Mouse (Mus musculus) lung, postnatal 36 days (tissue): ENCODE results near the gene Gm42674.
A peak's percentile ranks its signal among the peaks of the same experiment; 100 is the strongest.

Experiments used
- DNase-seq: peaks from one replicate; pipeline ENCODE4 v3.0.0; 2022; ENCODE audit warnings: mixed read lengths

Gene Gm42674

DNA sequence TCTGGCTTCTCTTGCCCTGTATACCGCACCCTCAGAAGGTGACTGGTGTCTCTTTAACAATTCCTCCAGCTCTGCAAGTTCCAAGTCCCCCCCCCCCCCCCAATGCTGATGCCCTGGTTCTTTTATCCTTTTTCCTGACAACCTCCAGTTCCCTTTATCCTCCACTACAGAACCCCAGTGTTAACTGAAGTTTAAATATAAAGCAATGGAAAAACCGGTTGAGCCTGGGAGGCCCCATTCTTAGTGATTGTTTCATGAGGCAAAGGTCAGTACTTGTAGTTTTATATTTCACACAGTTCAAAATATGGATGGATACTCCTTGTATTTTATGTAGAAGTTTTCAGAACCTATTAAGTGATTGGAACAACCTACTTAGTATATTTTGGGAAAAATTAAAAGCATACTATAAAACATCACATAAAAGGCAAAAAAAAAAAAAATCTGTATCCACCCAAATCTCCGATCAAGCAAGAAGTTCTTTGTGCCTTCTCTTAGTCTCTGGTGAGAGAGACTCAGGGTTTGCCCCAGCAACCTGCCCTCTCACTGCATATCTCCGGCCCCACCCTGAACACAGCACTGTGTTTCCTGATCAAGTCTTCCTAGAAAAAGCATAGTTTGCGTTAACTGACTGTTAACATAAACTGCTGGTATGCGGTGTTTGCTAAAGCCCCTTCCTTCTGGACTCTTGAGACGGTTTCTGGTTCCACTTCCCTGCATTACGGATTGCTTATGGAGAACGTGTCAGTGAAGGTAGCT, 24.7 kb downstream of the Gm42674 start:
- no peak for DNase-seq

- no peak for DNase-seq
Observed at GRCm38 (mm10) chr3:90627366-90627765, 25.7 kb downstream of the Gm42674 start.

- peak; percentile 50 for DNase-seq
Observed at GRCm38 (mm10) chr3:90627807-90628206, 26.1 kb downstream of the Gm42674 start.

DNA sequence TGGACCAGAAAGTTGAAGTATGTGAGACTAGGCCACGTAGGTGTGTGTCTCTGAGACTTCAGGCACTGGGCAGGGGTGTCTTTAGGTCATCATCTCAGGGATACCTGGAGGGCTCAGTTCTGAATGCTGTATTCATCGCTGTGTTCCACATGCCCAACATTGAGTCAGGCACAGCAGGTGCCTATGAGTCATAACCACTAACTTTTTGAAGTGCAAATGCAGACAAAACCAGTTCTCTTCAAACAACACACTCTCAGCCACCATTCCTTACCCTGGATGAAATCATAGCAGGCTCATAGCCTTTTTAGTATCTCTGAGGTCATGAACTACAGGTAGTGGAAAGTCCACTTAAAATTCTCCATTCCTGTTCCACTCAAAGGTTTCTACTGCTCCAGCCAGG, 27.6 kb downstream of the Gm42674 start:
- DNase-seq = peak; percentile 28

DNA sequence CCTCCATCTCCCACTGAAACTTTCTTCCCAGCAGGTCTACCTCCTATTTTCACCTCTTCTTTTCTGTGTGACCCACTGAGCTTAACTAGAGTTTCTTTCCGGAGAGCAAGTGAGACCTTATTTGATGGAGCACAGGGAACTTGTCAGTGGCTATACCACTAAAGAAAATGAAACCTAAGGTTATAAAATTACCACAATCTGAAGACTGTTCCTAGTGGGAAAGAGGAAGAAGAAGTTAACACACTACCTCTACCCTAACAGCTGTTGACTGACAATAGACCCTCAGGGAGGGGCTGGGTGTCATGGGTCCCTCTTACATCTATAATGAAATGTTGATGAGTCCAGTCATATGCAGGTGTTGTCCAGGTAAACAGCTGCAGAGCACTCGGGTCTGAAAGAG, 30.3 kb downstream of the Gm42674 start:
- no peak for DNase-seq

DNA sequence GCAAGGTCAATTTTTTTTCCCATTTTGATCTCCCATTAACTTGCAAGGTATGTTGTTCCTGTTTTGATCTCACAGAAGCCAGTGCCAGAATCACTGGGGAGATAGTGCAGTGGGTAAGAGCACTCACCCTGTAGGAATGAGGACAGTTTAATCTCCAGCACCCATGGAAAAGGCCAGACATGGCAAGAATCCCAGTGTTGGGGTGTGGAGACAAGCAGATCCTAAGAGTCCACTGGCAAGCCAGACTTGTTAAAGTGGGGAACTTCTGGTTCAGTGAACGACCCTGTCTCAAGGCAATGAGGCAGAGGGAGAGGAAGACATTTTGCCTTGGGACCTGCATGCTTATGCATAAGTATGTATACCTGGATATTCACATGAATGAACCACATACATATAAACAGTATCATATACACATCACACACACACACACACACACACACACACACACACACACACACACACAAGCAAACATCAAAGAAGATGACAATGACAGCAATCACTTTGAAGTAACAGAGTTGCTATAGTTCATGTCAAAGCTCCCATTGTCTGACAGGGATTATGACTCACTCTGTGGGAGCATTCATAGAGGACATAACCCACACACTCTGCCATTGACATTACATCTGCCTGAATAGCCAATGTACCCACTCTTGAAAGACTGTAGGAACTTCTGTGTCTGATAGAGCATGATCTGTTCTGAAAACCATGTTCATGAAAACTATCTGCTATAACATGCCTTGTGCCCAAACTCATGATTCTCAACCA, 37.0 kb downstream of the Gm42674 start:
- DNase-seq = no peak

- DNase-seq = peak; percentile 64
Observed at GRCm38 (mm10) chr3:90639511-90640154, 37.9 kb downstream of the Gm42674 start.

DNA sequence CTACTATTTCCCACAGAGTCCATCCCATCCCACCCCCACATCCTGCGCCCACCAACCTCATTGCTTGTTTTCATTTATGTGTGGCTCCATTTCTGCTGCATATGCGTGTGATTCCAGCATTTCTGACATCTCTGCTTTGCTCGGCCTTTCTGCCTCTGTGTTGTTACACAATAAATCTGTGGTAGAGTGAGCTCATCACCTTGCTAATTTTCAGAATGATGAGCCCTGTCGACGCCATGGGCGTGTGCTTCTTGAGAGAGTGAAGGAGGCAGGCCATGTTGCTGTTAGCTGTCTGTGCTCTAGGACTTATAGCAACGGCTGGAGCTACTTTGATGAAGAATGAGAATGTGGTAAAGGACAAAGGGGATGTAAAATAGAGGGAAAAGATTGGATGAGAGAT, 39.3 kb downstream of the Gm42674 start:
- DNase-seq = no peak

DNA sequence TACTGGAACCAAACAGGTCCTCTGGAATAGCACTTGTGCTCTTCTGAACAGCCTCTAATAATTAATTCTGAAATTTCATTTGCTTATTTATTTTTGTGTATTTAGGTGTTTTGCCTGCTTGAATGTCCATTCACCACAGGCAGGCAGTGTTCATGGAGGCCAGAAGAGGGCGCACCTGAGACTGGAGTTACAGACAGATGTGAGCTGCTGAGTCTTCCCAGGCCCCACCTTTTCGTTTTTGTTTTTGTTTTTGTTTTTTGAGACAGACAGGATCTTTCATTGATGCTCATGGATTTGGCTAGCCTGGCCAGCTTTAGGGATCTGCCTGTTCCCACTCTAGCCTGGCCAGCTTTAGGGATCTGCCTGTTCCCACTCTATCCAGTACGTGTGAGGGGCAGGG, 42.5 kb downstream of the Gm42674 start:
- DNase-seq = peak; percentile 83

- DNase-seq = no peak
Observed at GRCm38 (mm10) chr3:90647291-90647690, 45.6 kb downstream of the Gm42674 start.

DNA sequence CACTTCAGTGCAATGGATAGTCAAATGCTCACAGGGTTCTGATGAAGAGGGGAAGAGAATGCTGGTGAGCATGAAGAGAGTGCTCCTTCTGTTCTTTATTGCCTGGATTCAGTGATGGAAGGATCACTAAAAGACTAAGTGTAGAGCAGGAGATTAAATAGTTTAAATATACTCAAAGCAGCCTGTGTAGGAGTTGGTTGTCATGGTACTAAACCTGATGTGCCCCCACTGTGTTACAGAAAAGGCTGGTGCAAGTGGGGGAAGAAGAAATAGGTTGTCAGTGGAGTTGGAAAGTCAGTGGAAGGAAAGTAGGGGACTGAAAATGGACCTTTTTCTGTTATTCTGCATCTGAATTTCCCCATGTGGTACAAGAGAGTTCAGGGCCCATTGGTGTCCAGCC, 47.3 kb downstream of the Gm42674 start:
- DNase-seq = no peak

DNA sequence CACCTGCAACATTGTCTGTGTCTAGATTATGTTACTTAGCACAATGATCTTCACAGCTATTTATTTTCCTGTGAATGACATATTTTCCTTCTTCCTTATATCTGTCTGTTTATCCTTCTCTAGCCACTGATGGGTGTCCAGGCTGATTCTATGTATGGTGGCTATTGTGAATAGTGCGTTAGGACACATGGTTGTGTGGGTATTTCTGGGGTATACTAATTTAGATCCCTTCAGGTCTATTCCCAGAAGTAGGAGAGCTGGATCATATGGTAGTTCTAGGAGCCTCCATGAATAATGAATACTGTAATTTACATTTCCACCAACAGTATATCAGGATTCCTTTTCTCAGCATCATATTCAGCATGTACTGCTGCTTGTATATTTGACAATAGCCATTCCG, 48.1 kb downstream of the Gm42674 start:
- DNase-seq = no peak

DNA sequence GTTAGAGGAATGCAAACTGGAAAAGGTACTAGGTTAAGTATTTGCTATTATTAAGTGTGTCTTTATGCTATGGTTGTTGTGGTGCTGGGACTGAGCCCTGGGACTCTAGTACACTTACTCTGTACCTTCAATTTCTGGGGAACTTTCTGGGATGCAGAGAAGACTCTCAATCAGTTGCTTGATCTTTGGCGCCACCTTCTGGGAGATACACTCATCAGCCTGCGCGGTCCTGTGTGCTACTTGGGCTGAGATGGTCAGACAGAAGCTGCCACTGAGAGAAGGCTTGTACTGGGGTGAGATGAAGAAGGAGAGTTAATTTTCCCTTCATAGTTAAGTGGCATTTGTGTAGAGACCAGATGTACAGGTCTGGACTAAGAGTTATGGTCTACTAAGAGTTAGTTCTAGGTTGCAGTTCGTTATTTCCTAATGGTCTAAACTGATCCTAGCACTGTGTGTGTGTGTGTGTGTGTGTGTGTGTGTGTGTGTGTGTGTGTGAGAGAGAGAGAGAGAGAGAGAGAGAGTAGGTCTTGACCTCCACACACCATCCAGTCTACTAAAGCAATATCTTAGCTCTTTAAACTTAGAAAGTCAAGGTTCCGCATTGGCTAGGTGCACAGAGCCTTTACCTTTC, 51.3 kb downstream of the Gm42674 start:
- DNase-seq = peak; percentile 89

- DNase-seq = no peak
Observed at GRCm38 (mm10) chr3:90653717-90654116, 52.0 kb downstream of the Gm42674 start, which contains the start of gene S100a7a. S100a7a (plus strand) TSS chr3:90654017.
